Mouse (Mus musculus) myocyte (in vitro differentiated cells): Measurements from ENCODE around the gene Asap3.

Source experiments
- MAX ChIP-seq: IDR thresholded peaks from one replicate; pipeline ENCODE4 v1.6.1; 2011; ENCODE audit warnings: low read depth, mild to moderate bottlenecking, control low read depth
- MYOG ChIP-seq, 3 experiments: IDR thresholded peaks; one replicate each; pipeline ENCODE4 v1.6.1; 2011; ENCODE audit warnings: control low read depth in 2 of 3, low read depth in 2 of 3, mild to moderate bottlenecking in 2 of 3; ENCODE audit not compliant: insufficient read length in 2 of 3, control insufficient read depth in 1 of 3, insufficient read depth in 1 of 3
- POLR2A ChIP-seq: IDR thresholded peaks from one replicate; pipeline ENCODE4 v1.6.1; 2011; ENCODE audit warnings: low read depth, mild to moderate bottlenecking, control low read depth, moderate library complexity; ENCODE audit not compliant: insufficient read length
- POLR2AphosphoS2 ChIP-seq: IDR thresholded peaks from one replicate; pipeline ENCODE4 v1.6.1; 2011; ENCODE audit warnings: low read depth, control low read depth; ENCODE audit not compliant: insufficient read length
- SRF ChIP-seq: IDR thresholded peaks from one replicate; pipeline ENCODE4 v1.6.1; 2011; ENCODE audit warnings: low read depth; ENCODE audit not compliant: control insufficient read depth, insufficient read length
- TCF12 ChIP-seq: IDR thresholded peaks from one replicate; pipeline ENCODE4 v1.6.1; 2011; ENCODE audit warnings: mild to moderate bottlenecking, control low read depth; ENCODE audit not compliant: poor library complexity, insufficient read depth, severe bottlenecking
- USF1 ChIP-seq: IDR thresholded peaks from one replicate; pipeline ENCODE4 v1.6.1; 2011; ENCODE audit warnings: low read depth, mild to moderate bottlenecking, control low read depth, moderate library complexity

DNA sequence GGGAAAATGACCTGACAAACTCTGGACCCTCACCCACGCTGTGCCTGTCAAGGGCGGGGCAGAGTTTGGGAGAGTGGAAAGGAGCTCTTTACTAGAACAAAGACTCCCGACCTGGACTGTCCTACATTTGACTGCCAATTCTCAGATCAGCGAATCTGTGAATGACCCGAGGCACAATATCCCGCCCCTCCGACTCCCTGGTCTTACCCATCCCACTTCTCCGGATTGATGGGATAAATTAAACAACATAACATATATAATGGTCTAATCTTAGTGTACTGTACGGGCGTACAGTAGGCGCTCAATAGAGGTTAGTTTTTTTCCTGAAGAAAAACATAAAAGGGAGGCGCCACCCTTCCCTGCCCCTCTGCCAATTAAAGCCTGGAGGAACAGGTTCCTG is 34.7 kb upstream of the Asap3 start:
- TF ChIP-seq POLR2A (no peak), USF1 (no peak), POLR2AphosphoS2 (no peak), TCF12 (no peak), SRF (no peak), MYOG (IDR thresholded peaks at IDR 0.05; ENCODE audit: control insufficient read depth in 1 of 3, insufficient read depth in 1 of 3, insufficient read length in 2 of 3, low read depth in 2 of 3) (no peak), MAX (no peak)
